Mouse (Mus musculus) heart, embryonic 14.5 days (tissue): Measurements from ENCODE around the gene Ccdc188. TPM values are rescaled to one million over a fixed set of nuclear protein-coding genes. Genes with fewer than 3 reads are reported as not detected.

Experiments
- ATAC-seq: fragments of 200-750 bp; cut with Nextera tagmentation; 2 replicates; pipeline ENCODE4 v1.8.0; 2017; ENCODE audit warnings: low read depth, moderate TSS enrichment; ENCODE audit not compliant: insufficient number of reproducible peaks, insufficient read depth, low FRiP score
- H3K27ac ChIP-seq, 2 experiments: fragments of 200-500 bp in 1 of 2; fragments of 300-500 bp in 1 of 2; sonication (generic) in 1 of 2; replicated peaks in 1 of 2; 2 replicates each; pipeline ENCODE4 v1.5.1; 2012 to 2014; ENCODE audit warnings: low read depth in 2 of 2, low read length in 2 of 2, control low read depth in 1 of 2, mild to moderate bottlenecking in 1 of 2, mixed read lengths in 1 of 2; ENCODE audit not compliant: control insufficient read depth in 1 of 2, insufficient read depth in 1 of 2
- H3K27me3 ChIP-seq: fragments of 300-500 bp; sonication (generic); 2 replicates; pipeline ENCODE4 v1.6.1; 2014; ENCODE audit warnings: mild to moderate bottlenecking, low read length, control low read depth; ENCODE audit not compliant: control insufficient read depth, insufficient read depth
- H3K36me3 ChIP-seq: fragments of 300-500 bp; sonication (generic); 2 replicates; pipeline ENCODE4 v1.6.1; 2014; ENCODE audit warnings: mild to moderate bottlenecking, control low read depth, low read length, mixed read lengths; ENCODE audit not compliant: control insufficient read depth, insufficient read depth
- H3K4me1 ChIP-seq, 2 experiments: fragments of 200-500 bp in 1 of 2; fragments of 300-500 bp in 1 of 2; sonication (generic) in 1 of 2; 2 replicates each; pipeline ENCODE4 v1.6.1; 2012 to 2014; ENCODE audit warnings: low read length in 2 of 2, control low read depth in 1 of 2, mixed read lengths in 1 of 2; ENCODE audit not compliant: control insufficient read depth in 2 of 2, insufficient read depth in 2 of 2
- H3K4me2 ChIP-seq: fragments of 300-500 bp; sonication (generic); 2 replicates; pipeline ENCODE4 v1.6.1; 2014; ENCODE audit warnings: mild to moderate bottlenecking, low read length
- H3K4me3 ChIP-seq, 2 experiments: fragments of 200-500 bp in 1 of 2; fragments of 300-500 bp in 1 of 2; sonication (generic) in 1 of 2; 2 replicates each; pipeline ENCODE4 v1.5.1; 2012 to 2014; ENCODE audit warnings: low read length in 2 of 2, mild to moderate bottlenecking in 2 of 2, control low read depth in 1 of 2, low read depth in 1 of 2, moderate library complexity in 1 of 2; ENCODE audit not compliant: control insufficient read depth in 1 of 2, insufficient read depth in 1 of 2
- H3K9ac ChIP-seq: fragments of 300-500 bp; sonication (generic); 2 replicates; pipeline ENCODE4 v1.6.1; 2014; ENCODE audit warnings: mild to moderate bottlenecking, low read length
- H3K9me3 ChIP-seq: fragments of 300-500 bp; sonication (generic); 2 replicates; pipeline ENCODE4 v1.6.1; 2016; ENCODE audit warnings: low read length, control low read depth; ENCODE audit not compliant: control insufficient read depth
- WGBS: fragments of 180-500 bp; shearing (Covaris S2); extraction: QIAGEN DNeasy Blood & Tissue Kit; methylation state at CpG from one replicate; pipeline ENCODE4 v1.1.7; 2014; 5-methylcytosine and 5-hydroxymethylcytosine counted together
- polyA plus RNA-seq: library from polyadenylated mRNA; unstranded; fragments of >200 nt; fragmentation: Nextera tagmentation; extraction: Ambion mirVana; gene quantifications from 2 replicates; pipeline ENCODE4 v1.2.1, GENCODE M21; 2014

The Ccdc188 gene
- polyA plus RNA-seq, 1 experiment from 2014 or later, result 0.30 TPM

DNA sequence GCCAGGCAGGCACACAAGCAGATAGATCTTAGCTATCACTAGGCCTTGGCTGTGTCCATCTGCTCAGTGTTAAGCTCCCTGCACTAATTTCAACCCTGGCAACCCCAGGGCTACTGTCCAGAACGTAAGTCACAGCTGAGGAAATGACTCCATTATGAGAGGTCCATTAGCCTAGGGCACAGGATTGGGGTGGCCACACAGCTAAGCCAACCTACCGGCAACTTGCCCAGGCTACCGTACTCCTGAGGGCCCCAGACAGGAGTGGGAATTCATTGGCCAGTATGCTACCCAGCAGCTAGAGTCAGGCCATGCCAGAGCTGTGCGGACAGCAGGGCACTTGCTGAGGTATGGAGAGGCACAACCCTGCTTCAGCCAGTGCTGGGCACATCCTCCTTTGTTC, 11.2 kb downstream of the Ccdc188 start:
- Histone ChIP-seq H3K4me1 (peaks cover 38 to 49% of the 10 kb centered on the region in 2 experiments), H3K9ac (peak overlapping the region; percentile 63), H3K27ac (peak overlapping the region; percentile 95 to 96), H3K9me3 (no peaks in the 10 kb centered on the region), H3K4me2 (peak overlapping the region; percentile 68), H3K4me3 (no peak overlapping the region), H3K27me3 (no peaks in the 10 kb centered on the region), H3K36me3 (peaks cover 48% of the 10 kb centered on the region)
- no peak for ATAC-seq
- WGBS, result 73% methylated on average over 4 of the region's 4 CpGs

DNA sequence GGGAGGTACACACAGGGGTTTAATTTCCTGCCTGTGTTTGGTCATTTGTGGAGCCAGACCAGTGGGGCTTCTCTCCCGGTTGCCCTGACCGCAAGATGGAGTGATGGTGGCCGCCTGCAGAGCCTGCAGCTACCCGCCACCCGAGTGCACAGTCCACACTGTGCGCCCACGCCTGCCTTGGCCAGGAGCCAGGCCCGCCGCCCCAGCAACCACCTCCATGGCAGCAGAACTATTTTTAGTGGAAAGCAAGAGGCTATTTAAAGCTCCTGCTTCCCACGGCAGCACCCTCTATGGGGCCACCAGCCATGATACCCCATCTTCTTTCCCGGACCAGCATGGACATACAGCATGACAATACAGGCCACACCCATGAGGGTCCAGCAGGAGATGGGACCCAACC, 11.9 kb downstream of the Ccdc188 start:
- WGBS, result 16% methylated on average over 11 of the region's 11 CpGs
- peak; percentile 71 for ATAC-seq
- Histone ChIP-seq H3K27me3 (no peaks in the 10 kb centered on the region), H3K4me2 (peak overlapping the region; percentile 68), H3K9ac (peak overlapping the region; percentile 63), H3K9me3 (no peaks in the 10 kb centered on the region), H3K4me1 (peaks cover 42 to 55% of the 10 kb centered on the region in 2 experiments), H3K36me3 (peaks cover 41% of the 10 kb centered on the region), H3K27ac (peak overlapping the region; percentile 95 to 96), H3K4me3 (peak overlapping the region; percentile 9 to 28)

DNA sequence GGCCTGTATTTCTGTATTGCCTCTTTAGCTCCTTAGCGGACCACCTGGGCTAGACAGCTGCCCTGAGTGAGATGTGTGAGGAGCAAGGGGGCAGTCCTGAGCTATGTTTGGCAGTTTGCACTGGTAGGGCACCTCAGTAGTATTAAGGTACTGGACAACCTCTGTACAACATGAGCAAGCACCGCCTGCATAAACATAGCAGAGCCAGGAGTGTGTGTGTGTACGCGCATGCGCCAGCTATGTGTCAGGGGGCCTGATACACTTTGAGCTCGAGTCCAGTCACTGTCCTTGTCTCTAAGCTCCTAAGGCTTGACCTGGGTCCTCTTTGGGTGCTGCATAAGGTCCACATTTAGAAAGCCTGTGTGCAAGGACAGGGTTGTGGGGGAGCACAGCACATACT, 12.9 kb downstream of the Ccdc188 start:
- Histone ChIP-seq H3K27ac (peak overlapping the region; percentile 95 to 96), H3K9me3 (no peaks in the 10 kb centered on the region), H3K4me2 (peak overlapping the region; percentile 68), H3K9ac (peak overlapping the region; percentile 63), H3K27me3 (no peaks in the 10 kb centered on the region), H3K4me1 (peaks cover 42 to 55% of the 10 kb centered on the region in 2 experiments), H3K4me3 (peak overlapping the region in 1 of 2 experiments; percentile 28; a peak in 1 of 4 replicates), H3K36me3 (peaks cover 31% of the 10 kb centered on the region)
- WGBS, result 61% methylated on average over 6 of the region's 6 CpGs
- no peak for ATAC-seq

DNA sequence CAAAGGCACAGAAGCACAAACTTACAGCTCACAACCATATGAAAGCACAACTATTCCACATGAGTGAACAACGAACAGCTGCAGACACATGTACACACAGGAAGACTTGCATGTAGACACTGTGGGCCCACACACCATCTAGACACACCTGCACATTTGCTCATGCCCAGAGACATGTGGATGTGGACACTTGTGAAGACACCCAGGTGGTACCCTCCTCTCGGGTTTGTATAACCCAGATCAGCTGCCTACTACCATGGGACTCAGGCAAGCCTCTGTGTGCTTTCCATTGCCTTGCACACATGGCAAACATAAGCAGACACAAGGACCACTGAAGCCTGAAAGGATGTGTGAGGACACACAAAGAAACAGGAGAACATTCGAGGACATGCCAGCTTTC, 13.4 kb downstream of the Ccdc188 start:
- H3K27me3 ChIP-seq, result no peaks in the 10 kb centered on the region
- no peak for ATAC-seq
- H3K9ac ChIP-seq, result peak overlapping the region; percentile 51; the same call in 1 of the 2 replicates
- 80% methylated on average over 3 of the region's 3 CpGs for WGBS
- H3K9me3 ChIP-seq, result no peaks in the 10 kb centered on the region
- peaks cover 42 to 59% of the 10 kb centered on the region in 2 experiments for H3K4me1 ChIP-seq
- peak overlapping the region; percentile 68 for H3K4me2 ChIP-seq
- H3K4me3 ChIP-seq, result no peak overlapping the region
- peak overlapping the region; percentile 95 to 96 for H3K27ac ChIP-seq
- peaks cover 27% of the 10 kb centered on the region for H3K36me3 ChIP-seq

DNA sequence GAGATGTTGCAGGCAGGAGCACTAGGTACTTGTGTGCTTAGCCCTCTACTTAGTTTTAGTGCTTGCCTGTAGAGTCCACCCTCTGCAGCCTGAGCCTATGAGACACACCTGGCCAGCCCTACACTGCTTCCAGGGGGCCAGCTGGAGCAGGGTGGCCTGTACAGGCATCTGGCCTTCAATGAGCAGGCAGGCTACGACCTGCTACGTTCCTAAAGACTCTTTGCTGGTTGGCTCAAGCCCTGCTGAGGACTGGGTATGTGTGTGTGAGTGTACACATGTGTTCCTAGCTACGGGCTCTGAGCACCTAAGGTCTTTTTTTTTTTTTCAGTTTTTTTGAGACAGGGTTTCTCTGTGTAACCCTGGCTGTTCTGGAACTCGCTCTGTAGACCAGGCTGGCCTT, 13.8 kb downstream of the Ccdc188 start:
- ATAC-seq, result no peak
- Histone ChIP-seq H3K9ac (no peak overlapping the region; the same call in 1 of the 2 replicates), H3K4me2 (no peak overlapping the region), H3K27ac (peak overlapping the region; percentile 95 to 96), H3K4me1 (peaks cover 45 to 63% of the 10 kb centered on the region in 2 experiments), H3K27me3 (no peaks in the 10 kb centered on the region), H3K36me3 (peaks cover 23% of the 10 kb centered on the region), H3K4me3 (no peak overlapping the region), H3K9me3 (no peaks in the 10 kb centered on the region)
- 73% methylated on average over 4 of the region's 4 CpGs for WGBS

DNA sequence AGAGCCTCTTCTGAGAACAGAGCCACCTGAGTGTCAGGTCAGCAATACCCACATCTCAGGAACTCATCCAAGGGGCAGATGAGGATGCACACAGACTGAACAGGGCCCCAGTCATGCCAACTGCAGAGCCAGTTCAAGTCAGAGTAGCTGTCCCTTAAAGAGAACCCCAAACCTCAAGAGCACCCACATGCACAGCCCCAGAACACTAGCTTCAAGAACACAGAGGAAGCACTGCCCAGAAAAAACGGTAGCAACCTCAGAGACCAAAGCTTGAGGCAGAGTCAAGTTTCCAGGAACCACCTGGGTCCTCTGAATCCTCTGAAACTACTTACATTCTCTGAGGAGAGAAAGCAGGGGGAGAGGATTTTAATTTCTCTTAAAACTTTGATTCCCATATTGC, 15.8 kb downstream of the Ccdc188 start:
- Histone ChIP-seq H3K27me3 (no peaks in the 10 kb centered on the region), H3K27ac (no peak overlapping the region), H3K4me1 (peaks cover 39 to 61% of the 10 kb centered on the region in 2 experiments), H3K4me3 (peak overlapping the region in 1 of 2 experiments; percentile 83; a peak in 1 of 4 replicates), H3K9ac (peak overlapping the region; percentile 86; the same call in 1 of the 2 replicates), H3K4me2 (peak overlapping the region; percentile 85), H3K9me3 (no peaks in the 10 kb centered on the region), H3K36me3 (peaks cover 15% of the 10 kb centered on the region)
- WGBS, result 37% methylated on average over 1 of the region's 1 CpGs
- ATAC-seq, result no peak

DNA sequence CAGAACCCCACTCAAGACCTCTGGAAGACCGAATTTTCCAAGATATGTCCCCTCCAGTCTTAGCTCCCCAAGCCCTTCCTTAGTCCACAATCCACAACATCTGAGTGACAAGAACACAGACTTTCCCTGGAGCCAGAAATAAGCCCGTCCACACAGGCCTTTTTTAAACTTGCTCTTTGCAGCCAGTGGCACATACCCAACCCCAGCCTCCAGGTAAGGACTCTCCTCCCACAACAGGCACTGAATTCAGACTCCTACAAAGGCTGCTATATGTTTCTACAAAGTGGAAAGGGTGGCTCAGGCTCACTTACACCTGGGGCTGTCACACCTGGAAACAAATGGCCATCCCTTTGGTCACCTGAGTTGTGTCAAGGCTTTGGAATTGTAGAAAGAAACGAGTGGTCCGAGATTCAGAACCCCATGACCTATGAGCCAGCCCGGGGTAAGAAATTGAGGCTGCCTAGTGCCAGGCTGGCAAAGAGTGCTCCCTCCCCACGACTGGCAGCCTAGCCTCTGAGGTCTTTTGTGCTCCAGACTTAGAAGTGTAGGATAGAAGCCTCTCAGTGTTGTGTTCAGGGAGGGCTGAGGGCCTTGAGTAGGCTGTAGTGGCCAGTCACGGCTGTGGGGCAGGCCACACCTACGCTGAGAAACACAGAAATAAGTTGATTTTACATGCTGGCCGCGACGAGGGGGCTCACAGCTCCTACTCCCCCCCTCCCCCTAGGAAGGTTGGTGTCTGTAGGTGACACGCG, 16.4 kb downstream of the Ccdc188 start:
- peak overlapping the region; percentile 86 for H3K9ac ChIP-seq
- H3K4me1 ChIP-seq, result peaks cover 33 to 54% of the 10 kb centered on the region in 2 experiments
- peak overlapping the region; percentile 85 for H3K4me2 ChIP-seq
- WGBS, result 10% methylated on average over 13 of the region's 13 CpGs
- H3K27me3 ChIP-seq, result no peaks in the 10 kb centered on the region
- no peaks in the 10 kb centered on the region for H3K9me3 ChIP-seq
- peaks cover 19% of the 10 kb centered on the region for H3K36me3 ChIP-seq
- peak overlapping the region; percentile 83 to 88 for H3K4me3 ChIP-seq
- ATAC-seq, result no peak
- peak overlapping the region; percentile 45 to 93 for H3K27ac ChIP-seq
